Mouse (Mus musculus): ENCODE measurements at regions not wholly inside any gene's neighbourhood (a gene's known extent, or its start where the extent isn't known, plus 50 kb on each side); places are given as distances from the start of the nearest gene placed in this dataset.

- Histone ChIP-seq H3K9ac (ENCODE audit: low read depth, low read length) (no peak overlapping the region), H3K9me3 (replicated peaks; ENCODE audit: control insufficient read depth, low read length, poor library complexity, severe bottlenecking) (no peaks in the 10 kb centered on the region), H3K4me1 (ENCODE audit: control insufficient read depth, insufficient read depth, low read length) (peaks cover 9% of the 10 kb centered on the region; the same call in 1 of the 2 replicates), H3K27me3 (ENCODE audit: control insufficient read depth, insufficient read depth, low read depth, low read length) (no peaks in the 10 kb centered on the region), H3K36me3 (ENCODE audit: control insufficient read depth, insufficient read depth, low read length) (no peaks in the 10 kb centered on the region), H3K27ac (ENCODE audit: low read length) (no peak overlapping the region), H3K4me3 (ENCODE audit: low read depth, low read length) (no peak overlapping the region), H3K4me2 (ENCODE audit: low read length) (0 out of 2 replicates have a peak overlapping the region, but pooled peaks have one; percentile 0)
- ATAC-seq: no peak
- WGBS: 62% methylated on average over 9 of the region's 9 CpGs
These were observed 433.1 kb upstream of the Adgrl2 start for GRCm38 (mm10) chr3:149423491-149423890.

- no peaks in the 10 kb centered on the region for H3K27me3 ChIP-seq (ENCODE audit: control insufficient read depth, insufficient read depth, low read depth, low read length)
- H3K4me3 ChIP-seq (ENCODE audit: low read depth, low read length): no peak overlapping the region
- no peak overlapping the region for H3K27ac ChIP-seq (ENCODE audit: low read length)
- no peak overlapping the region for H3K9ac ChIP-seq (ENCODE audit: low read depth, low read length)
- H3K4me1 ChIP-seq (ENCODE audit: control insufficient read depth, insufficient read depth, low read length): no peaks in the 10 kb centered on the region
- H3K36me3 ChIP-seq (ENCODE audit: control insufficient read depth, insufficient read depth, low read length): no peaks in the 10 kb centered on the region
- no peaks in the 10 kb centered on the region for H3K9me3 ChIP-seq (replicated peaks; ENCODE audit: control insufficient read depth, low read length, poor library complexity, severe bottlenecking)
- H3K4me2 ChIP-seq (ENCODE audit: low read length): no peak overlapping the region
- 95% methylated on average over 4 of the region's 4 CpGs for WGBS
- no peak for ATAC-seq
These were observed 424.7 kb upstream of the Adgrl2 start for GRCm38 (mm10) chr3:149415081-149415480.

DNA sequence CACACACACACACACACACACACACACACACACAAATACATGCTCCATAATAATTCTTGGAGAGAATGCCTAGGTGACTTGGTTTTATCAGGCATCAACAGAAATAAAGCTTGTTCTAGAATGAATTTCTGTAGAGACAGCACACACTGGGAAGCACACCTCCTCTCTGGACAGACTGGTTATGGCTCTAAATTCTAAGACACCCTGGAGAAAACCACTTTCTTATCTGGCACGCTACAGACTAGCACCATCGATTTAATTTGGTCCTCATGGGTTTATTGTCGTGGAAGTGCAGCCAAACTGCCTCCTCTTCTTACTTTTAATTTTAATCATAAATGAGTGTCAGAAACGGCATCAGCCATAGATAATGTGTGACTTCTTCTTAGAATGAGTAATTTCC lies 422.8 kb upstream of the Adgrl2 start:
- Histone ChIP-seq H3K4me3 (ENCODE audit: low read depth, low read length) (no peak overlapping the region), H3K27ac (ENCODE audit: low read length) (no peak overlapping the region), H3K9me3 (replicated peaks; ENCODE audit: control insufficient read depth, low read length, poor library complexity, severe bottlenecking) (no peaks in the 10 kb centered on the region), H3K9ac (ENCODE audit: low read depth, low read length) (no peak overlapping the region), H3K4me2 (ENCODE audit: low read length) (no peak overlapping the region), H3K27me3 (ENCODE audit: control insufficient read depth, insufficient read depth, low read depth, low read length) (no peaks in the 10 kb centered on the region), H3K4me1 (ENCODE audit: control insufficient read depth, insufficient read depth, low read length) (no peaks in the 10 kb centered on the region), H3K36me3 (ENCODE audit: control insufficient read depth, insufficient read depth, low read length) (no peaks in the 10 kb centered on the region)
- WGBS: 71% methylated on average over 4 of the region's 4 CpGs
- ATAC-seq: no peak

- no peaks in the 10 kb centered on the region for H3K27me3 ChIP-seq (ENCODE audit: control insufficient read depth, insufficient read depth, low read depth, low read length)
- no peak overlapping the region for H3K4me2 ChIP-seq (ENCODE audit: low read length)
- H3K36me3 ChIP-seq (ENCODE audit: control insufficient read depth, insufficient read depth, low read length): no peaks in the 10 kb centered on the region
- 99% methylated on average over 2 of the region's 2 CpGs for WGBS
- H3K9ac ChIP-seq (ENCODE audit: low read depth, low read length): no peak overlapping the region
- H3K9me3 ChIP-seq (replicated peaks; ENCODE audit: control insufficient read depth, low read length, poor library complexity, severe bottlenecking): no peaks in the 10 kb centered on the region
- no peaks in the 10 kb centered on the region for H3K4me1 ChIP-seq (ENCODE audit: control insufficient read depth, insufficient read depth, low read length)
- H3K4me3 ChIP-seq (ENCODE audit: low read depth, low read length): no peak overlapping the region
- no peak overlapping the region for H3K27ac ChIP-seq (ENCODE audit: low read length)
- ATAC-seq: no peak
These were observed 420.2 kb upstream of the Adgrl2 start for GRCm38 (mm10) chr3:149410518-149410917.

- H3K4me3 ChIP-seq (ENCODE audit: low read depth, low read length): no peak overlapping the region
- no peak overlapping the region for H3K4me2 ChIP-seq (ENCODE audit: low read length)
- no peak overlapping the region for H3K27ac ChIP-seq (ENCODE audit: low read length)
- H3K27me3 ChIP-seq (ENCODE audit: control insufficient read depth, insufficient read depth, low read depth, low read length): no peaks in the 10 kb centered on the region
- 90% methylated on average over 3 of the region's 3 CpGs for WGBS
- no peak for ATAC-seq
- H3K36me3 ChIP-seq (ENCODE audit: control insufficient read depth, insufficient read depth, low read length): no peaks in the 10 kb centered on the region
- H3K9ac ChIP-seq (ENCODE audit: low read depth, low read length): no peak overlapping the region
- H3K9me3 ChIP-seq (replicated peaks; ENCODE audit: control insufficient read depth, low read length, poor library complexity, severe bottlenecking): no peaks in the 10 kb centered on the region
- H3K4me1 ChIP-seq (ENCODE audit: control insufficient read depth, insufficient read depth, low read length): no peaks in the 10 kb centered on the region
These were observed 418.5 kb upstream of the Adgrl2 start for GRCm38 (mm10) chr3:149408858-149409257.

- no peak for ATAC-seq
- no peaks in the 10 kb centered on the region for H3K36me3 ChIP-seq (ENCODE audit: control insufficient read depth, insufficient read depth, low read length)
- no peaks in the 10 kb centered on the region for H3K4me1 ChIP-seq (ENCODE audit: control insufficient read depth, insufficient read depth, low read length)
- no peak overlapping the region for H3K27ac ChIP-seq (ENCODE audit: low read length)
- H3K9ac ChIP-seq (ENCODE audit: low read depth, low read length): no peak overlapping the region
- H3K9me3 ChIP-seq (replicated peaks; ENCODE audit: control insufficient read depth, low read length, poor library complexity, severe bottlenecking): no peaks in the 10 kb centered on the region
- H3K4me3 ChIP-seq (ENCODE audit: low read depth, low read length): no peak overlapping the region
- no peak overlapping the region for H3K4me2 ChIP-seq (ENCODE audit: low read length)
- H3K27me3 ChIP-seq (ENCODE audit: control insufficient read depth, insufficient read depth, low read depth, low read length): no peaks in the 10 kb centered on the region
- 59% methylated on average over 3 of the region's 3 CpGs for WGBS
These were observed 415.5 kb upstream of the Adgrl2 start for GRCm38 (mm10) chr3:149405872-149406271.

DNA sequence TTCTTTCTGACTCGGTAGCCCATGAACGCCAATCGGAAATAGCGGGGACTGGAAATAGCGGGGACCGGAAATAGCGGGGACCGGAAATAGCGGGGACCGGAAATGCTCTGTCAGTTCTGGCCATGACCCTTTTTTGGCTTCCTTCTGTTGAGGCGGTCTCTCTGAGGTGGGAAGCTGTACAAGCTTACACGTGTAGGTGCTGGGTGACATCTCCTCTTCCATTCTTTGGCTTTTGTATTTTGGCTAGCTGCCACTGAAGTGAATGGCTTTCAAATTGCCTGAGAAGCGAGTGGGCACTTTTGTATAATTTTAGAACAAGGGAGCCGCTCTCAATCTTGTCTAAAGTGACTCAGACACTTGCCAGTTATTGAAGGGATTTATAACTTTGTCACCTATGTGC lies 414.3 kb upstream of the Adgrl2 start:
- no peaks in the 10 kb centered on the region for H3K36me3 ChIP-seq (ENCODE audit: control insufficient read depth, insufficient read depth, low read length)
- no peak overlapping the region for H3K4me2 ChIP-seq (ENCODE audit: low read length)
- no peak overlapping the region for H3K27ac ChIP-seq (ENCODE audit: low read length)
- no peaks in the 10 kb centered on the region for H3K4me1 ChIP-seq (ENCODE audit: control insufficient read depth, insufficient read depth, low read length)
- no peak overlapping the region for H3K9ac ChIP-seq (ENCODE audit: low read depth, low read length)
- H3K9me3 ChIP-seq (replicated peaks; ENCODE audit: control insufficient read depth, low read length, poor library complexity, severe bottlenecking): no peaks in the 10 kb centered on the region
- H3K4me3 ChIP-seq (ENCODE audit: low read depth, low read length): no peak overlapping the region
- no peak for ATAC-seq
- no peaks in the 10 kb centered on the region for H3K27me3 ChIP-seq (ENCODE audit: control insufficient read depth, insufficient read depth, low read depth, low read length)
- WGBS: 92% methylated on average over 14 of the region's 14 CpGs

- H3K4me1 ChIP-seq (ENCODE audit: control insufficient read depth, insufficient read depth, low read length): no peaks in the 10 kb centered on the region
- no peak overlapping the region for H3K27ac ChIP-seq (ENCODE audit: low read length)
- no peak for ATAC-seq
- no peaks in the 10 kb centered on the region for H3K27me3 ChIP-seq (ENCODE audit: control insufficient read depth, insufficient read depth, low read depth, low read length)
- no peak overlapping the region for H3K4me2 ChIP-seq (ENCODE audit: low read length)
- no peaks in the 10 kb centered on the region for H3K9me3 ChIP-seq (replicated peaks; ENCODE audit: control insufficient read depth, low read length, poor library complexity, severe bottlenecking)
- H3K36me3 ChIP-seq (ENCODE audit: control insufficient read depth, insufficient read depth, low read length): no peaks in the 10 kb centered on the region
- WGBS: 69% methylated on average over 9 of the region's 9 CpGs
- H3K9ac ChIP-seq (ENCODE audit: low read depth, low read length): no peak overlapping the region
- no peak overlapping the region for H3K4me3 ChIP-seq (ENCODE audit: low read depth, low read length)
These were observed 412.1 kb upstream of the Adgrl2 start for GRCm38 (mm10) chr3:149402496-149402895.

DNA sequence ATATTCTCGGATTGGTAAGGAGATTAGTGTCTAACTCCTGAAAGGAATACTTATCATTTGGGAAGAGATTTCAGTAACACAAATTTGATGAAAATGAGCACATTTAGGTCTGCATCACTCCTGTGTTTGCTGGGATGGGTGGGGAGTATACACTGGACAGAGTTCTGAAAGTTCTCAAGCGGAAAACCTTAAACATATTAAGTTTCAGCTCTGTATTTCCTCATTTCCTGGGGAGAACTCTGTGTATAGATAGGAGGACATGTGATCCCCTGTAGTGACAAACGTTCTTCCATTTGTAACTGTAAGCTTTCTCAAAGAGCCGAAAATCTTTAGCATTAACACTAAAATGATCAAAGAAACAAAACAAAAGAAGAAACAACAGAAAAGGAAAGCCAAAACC lies 404.7 kb upstream of the Adgrl2 start:
- no peak overlapping the region for H3K4me2 ChIP-seq (ENCODE audit: low read length)
- no peak overlapping the region for H3K9ac ChIP-seq (ENCODE audit: low read depth, low read length)
- H3K27ac ChIP-seq (ENCODE audit: low read length): no peak overlapping the region
- H3K27me3 ChIP-seq (ENCODE audit: control insufficient read depth, insufficient read depth, low read depth, low read length): no peaks in the 10 kb centered on the region
- no peaks in the 10 kb centered on the region for H3K9me3 ChIP-seq (replicated peaks; ENCODE audit: control insufficient read depth, low read length, poor library complexity, severe bottlenecking)
- no peaks in the 10 kb centered on the region for H3K36me3 ChIP-seq (ENCODE audit: control insufficient read depth, insufficient read depth, low read length)
- 74% methylated on average over 4 of the region's 4 CpGs for WGBS
- H3K4me1 ChIP-seq (ENCODE audit: control insufficient read depth, insufficient read depth, low read length): no peaks in the 10 kb centered on the region
- H3K4me3 ChIP-seq (ENCODE audit: low read depth, low read length): no peak overlapping the region
- no peak for ATAC-seq
